Mouse (Mus musculus) G1E (cell line): Measurements from ENCODE around the gene Caly. TPM values are rescaled to one million over a fixed set of nuclear protein-coding genes. Genes with fewer than 3 reads are reported as not detected.
A peak's percentile ranks its signal among the peaks of the same experiment; 100 is the strongest.

Experiments
- ATAC-seq: 2 replicates; pipeline ENCODE4 v1.8.0; 2016; ENCODE audit warnings: mild to moderate bottlenecking; ENCODE audit not compliant: insufficient number of reproducible peaks, poor library complexity, low FRiP score, severe bottlenecking; ENCODE audit errors: extremely low read depth
- DNase-seq: peaks from one replicate; pipeline ENCODE4 v3.0.0; 2012; ENCODE audit warnings: low spot score
- H3K27me3 ChIP-seq: 2 replicates; pipeline ENCODE4 v1.6.1; 2012; ENCODE audit warnings: mild to moderate bottlenecking, low read length, inconsistent platforms; ENCODE audit not compliant: insufficient read depth
- H3K36me3 ChIP-seq: replicated peaks from 2 replicates; pipeline ENCODE3; 2012; ENCODE audit warnings: mild to moderate bottlenecking, inconsistent platforms
- H3K4me1 ChIP-seq: 2 replicates; pipeline ENCODE4 v1.6.1; 2012; ENCODE audit warnings: low read depth, low read length, inconsistent platforms, mixed read lengths; ENCODE audit not compliant: insufficient read depth
- H3K4me3 ChIP-seq: 2 replicates; pipeline ENCODE4 v1.5.1; 2012; ENCODE audit warnings: low read depth, mild to moderate bottlenecking, inconsistent platforms, low read length, moderate library complexity, mixed read lengths
- H3K9me3 ChIP-seq: replicated peaks from 2 replicates; pipeline ENCODE4 v1.6.1; 2012; ENCODE audit warnings: inconsistent platforms
- CTCF ChIP-seq: IDR thresholded peaks from 2 replicates; pipeline ENCODE4 v1.5.1; 2012; ENCODE audit warnings: low read depth, low read length, inconsistent platforms, mixed read lengths
- GATA1 ChIP-seq: IDR thresholded peaks from 2 replicates; pipeline ENCODE4 v1.6.1; 2012; ENCODE audit warnings: borderline replicate concordance, low read length, inconsistent platforms, mixed read lengths
- GATA2 ChIP-seq: IDR thresholded peaks from 2 replicates; pipeline ENCODE4 v1.6.1; 2012; ENCODE audit warnings: low read depth, low read length, inconsistent platforms, borderline replicate concordance
- POLR2AphosphoS5 ChIP-seq: IDR thresholded peaks from 2 replicates; pipeline ENCODE4 v1.6.1; 2012; ENCODE audit warnings: low read depth, low read length, inconsistent platforms; ENCODE audit not compliant: insufficient replicate concordance
- TAL1 ChIP-seq: conservative IDR thresholded peaks from 2 replicates; pipeline ENCODE4 v1.6.1; 2012; ENCODE audit warnings: low read depth, low read length, inconsistent platforms, mixed read lengths
- polyA plus RNA-seq: library from polyadenylated mRNA; stranded (reverse); fragments of >175 nt; gene quantifications from 2 replicates; pipeline ENCODE4 v1.2.3, GENCODE M21; 2012
- total RNA-seq, 2 experiments: library from RNA; stranded (forward) in 1 of 2; stranded (reverse) in 1 of 2; fragments of 200-1000 nt in 1 of 2; fragments of >200 nt in 1 of 2; fragmentation: Nextera tagmentation in 1 of 2; gene quantifications; 2 replicates each; pipeline ENCODE4 v1.2.3; 2014 to 2017

Caly gene
- total and polyA plus RNA-seq, 3 experiments, result not detected

DNA sequence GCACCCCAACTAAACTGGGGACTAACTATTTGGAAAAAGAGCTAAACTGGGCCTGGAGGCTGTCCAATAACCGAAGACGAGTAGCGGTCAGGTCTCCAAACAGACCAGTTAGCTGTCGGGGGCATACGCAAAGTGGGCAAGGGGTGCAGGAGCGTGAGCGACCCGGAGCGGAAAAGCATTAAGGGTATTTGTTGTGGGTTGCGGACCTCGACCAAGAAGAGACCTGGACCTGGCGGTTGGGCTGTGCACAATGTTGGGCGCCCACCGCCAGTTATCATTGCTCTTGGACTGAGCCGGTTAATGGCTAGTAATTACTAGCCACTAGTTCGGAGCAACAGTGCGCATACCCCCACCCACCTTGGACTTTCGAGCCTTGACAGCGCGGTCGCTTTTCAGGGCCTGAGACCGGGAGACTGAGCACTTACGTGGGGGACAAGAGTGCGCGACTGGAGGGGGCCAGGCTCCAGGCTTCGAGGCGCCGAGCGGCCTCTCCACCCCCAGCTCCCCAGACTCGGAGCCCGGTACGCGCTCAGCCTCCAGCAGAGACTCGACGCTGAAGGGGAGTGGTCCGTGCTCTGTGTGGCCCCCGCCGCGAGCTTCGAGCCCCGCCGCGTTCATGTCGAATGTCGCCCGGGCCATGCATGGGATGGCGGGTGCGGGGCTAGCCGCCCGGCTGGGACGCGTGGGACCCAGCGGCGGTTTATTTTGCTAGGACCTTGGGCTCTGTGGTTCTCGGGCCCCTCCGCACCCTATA lies 33.8 kb downstream of the Caly start, which contains the start of gene Msx3:
Gene Msx3, minus strand, starts transcription at position 729 of the 754 bp plus-strand sequence.
- ATAC-seq, result no peak

GRCm38 (mm10) chr7:140047811-140048311 lies 34.5 kb downstream of the Caly start:
- DNase-seq (no peak), ATAC-seq (no peak)
- Histone ChIP-seq H3K27me3 (peaks cover 42% of the 10 kb centered on the region), H3K4me1 (peaks cover under 1% of the 10 kb centered on the region; the same call in 1 of the 2 replicates), H3K4me3 (no peak overlapping the region), H3K9me3 (peaks cover 4% of the 10 kb centered on the region; the same call in 1 of the 2 replicates), H3K36me3 (no peaks in the 10 kb centered on the region)
- no peak for TF ChIP-seq GATA2
- no peak for TF ChIP-seq CTCF
- TF ChIP-seq POLR2AphosphoS5, result no peak
- TF ChIP-seq TAL1, result no peak

More for the DNA sequence above, 33.8 kb downstream of the Caly start, which contains the start of gene Msx3:
- peaks cover 4% of the 10 kb centered on the region; the same call in 1 of the 2 replicates for H3K9me3 ChIP-seq
- TF ChIP-seq GATA1 (no peak), GATA2 (no peak), TAL1 (no peak), CTCF (no peak), POLR2AphosphoS5 (no peak)
- H3K4me3 ChIP-seq, result no peak within 1 kb of the TSS; the same call in 1 of the 2 replicates
- H3K4me1 ChIP-seq, result no peaks in the 10 kb centered on the region; the same call in 1 of the 2 replicates
- no peaks in the 10 kb centered on the region for H3K36me3 ChIP-seq
- no peak for DNase-seq
- peaks cover 45% of the 10 kb centered on the region for H3K27me3 ChIP-seq

GRCm38 (mm10) chr7:140045546-140045945 lies 36.8 kb downstream of the Caly start:
- Histone ChIP-seq H3K4me3 (no peak overlapping the region), H3K4me1 (peaks cover 6% of the 10 kb centered on the region; the same call in 1 of the 2 replicates), H3K27me3 (peaks cover 41% of the 10 kb centered on the region), H3K9me3 (peaks cover 4% of the 10 kb centered on the region; the same call in 1 of the 2 replicates), H3K36me3 (peaks cover 7% of the 10 kb centered on the region)
- TF ChIP-seq GATA1 (no peak), GATA2 (no peak), CTCF (no peak)
- no peak for DNase-seq
- no peak for ATAC-seq

DNA sequence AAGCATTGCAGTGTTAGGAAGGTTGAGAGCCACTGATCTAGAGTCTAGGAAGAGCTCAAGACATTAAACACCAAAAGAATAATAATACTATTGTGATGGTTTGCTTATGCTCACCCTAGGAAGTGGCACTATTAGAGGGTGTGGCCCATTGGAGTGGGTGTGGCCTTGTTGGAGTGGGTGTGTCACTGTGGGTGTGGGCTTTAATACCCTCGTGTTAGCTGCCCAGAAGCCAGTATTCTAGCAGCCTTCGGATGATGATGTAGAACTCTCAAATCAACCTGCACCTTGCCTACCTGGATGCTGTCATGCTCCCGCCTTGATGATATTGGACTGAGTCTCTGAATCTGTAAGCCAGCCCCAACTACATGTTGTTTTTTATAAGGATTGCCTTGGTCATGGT lies 39.6 kb downstream of the Caly start:
- peaks cover 19% of the 10 kb centered on the region; the same call in 1 of the 2 replicates for H3K27me3 ChIP-seq
- no peaks in the 10 kb centered on the region for H3K9me3 ChIP-seq
- no peak for DNase-seq
- no peak for TF ChIP-seq TAL1
- no peak for TF ChIP-seq POLR2AphosphoS5
- no peak for TF ChIP-seq GATA1
- peaks cover 36% of the 10 kb centered on the region for H3K36me3 ChIP-seq
- H3K4me1 ChIP-seq, result peaks cover 6% of the 10 kb centered on the region; the same call in 1 of the 2 replicates
- ATAC-seq, result no peak
- H3K4me3 ChIP-seq, result no peak overlapping the region

- TF ChIP-seq POLR2AphosphoS5 (no peak), TAL1 (no peak)
- Histone ChIP-seq H3K9me3 (no peaks in the 10 kb centered on the region), H3K27me3 (no peaks in the 10 kb centered on the region), H3K36me3 (peaks cover 71% of the 10 kb centered on the region), H3K4me3 (peak overlapping the region; percentile 95), H3K4me1 (peaks cover 29% of the 10 kb centered on the region)
- DNase-seq (no peak), ATAC-seq (no peak)
Observed at GRCm38 (mm10) chr7:140037171-140037555, 45.2 kb downstream of the Caly start.

DNA sequence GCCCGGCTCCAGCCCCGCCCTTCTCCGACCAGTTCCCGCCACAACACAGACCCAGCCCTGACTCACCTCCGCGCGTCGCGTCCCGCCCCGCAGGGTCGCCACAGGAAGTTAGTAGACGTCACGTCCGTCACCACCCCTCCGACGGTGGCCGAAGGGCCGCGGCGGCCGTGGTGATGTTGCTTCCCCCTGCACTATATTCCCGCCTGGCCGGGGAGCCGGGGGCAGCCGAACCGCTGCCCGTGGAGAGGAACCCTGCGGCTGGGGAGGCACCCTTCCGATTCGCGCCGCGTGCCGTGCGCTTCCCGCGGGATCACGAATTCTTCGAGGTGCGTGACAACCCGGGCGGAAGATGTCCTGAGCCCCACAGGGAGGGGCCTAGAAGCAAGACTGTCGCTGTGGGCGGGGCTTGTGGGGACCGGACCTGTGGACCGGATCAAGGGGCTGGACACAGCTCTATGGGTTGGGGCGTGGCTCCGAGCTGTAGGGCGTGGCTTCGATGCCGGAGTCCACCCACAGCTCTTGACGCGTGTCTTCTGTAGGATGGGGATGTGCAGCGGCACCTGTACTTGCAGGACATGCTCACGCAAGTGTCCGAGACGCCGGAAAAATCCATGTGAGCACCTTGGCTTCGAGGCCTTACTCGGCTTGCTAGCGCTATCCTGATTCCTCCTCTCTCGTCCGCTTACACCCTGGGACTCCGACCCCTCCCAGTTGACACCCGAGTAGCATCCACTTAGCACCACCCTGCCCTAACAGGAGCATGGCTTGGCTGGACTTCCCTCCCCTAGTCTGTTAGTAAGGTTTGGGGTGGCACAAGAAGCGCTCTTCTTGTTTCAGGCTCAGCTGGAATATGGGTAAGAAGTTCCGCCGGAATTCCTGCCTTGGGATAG lies 45.8 kb downstream of the Caly start, which contains the start of the genes Zfp511 and Tubgcp2:
Gene Zfp511, plus strand, starts transcription at position 111 of the 890 bp plus-strand sequence.
Gene Tubgcp2, minus strand, starts transcription at position 389 of the 890 bp plus-strand sequence.
- Histone ChIP-seq H3K36me3 (peaks cover 78% of the 10 kb centered on the region), H3K4me3 (peak within 1 kb of the TSS; percentile 95), H3K9me3 (no peaks in the 10 kb centered on the region), H3K4me1 (peaks cover 29% of the 10 kb centered on the region), H3K27me3 (no peaks in the 10 kb centered on the region)
- DNase-seq, result peak; percentile 94
- ATAC-seq, result peak; percentile 93
- TF ChIP-seq POLR2AphosphoS5 (no peak), GATA2 (no peak), CTCF (no peak), GATA1 (no peak), TAL1 (no peak)
